Mouse (Mus musculus) neural tube, embryonic 13.5 days (tissue): ENCODE results near the gene Grhl3. TPM values are rescaled to one million over a fixed set of nuclear protein-coding genes. Genes with fewer than 3 reads are reported as not detected.

Experiments
- ATAC-seq: fragments of 200-750 bp; cut with Nextera tagmentation; 2 replicates; pipeline ENCODE4 v1.8.0; 2017; ENCODE audit warnings: low read depth, mild to moderate bottlenecking, moderate TSS enrichment, moderate library complexity
- H3K27ac ChIP-seq: fragments of 300-500 bp; sonication (generic); replicated peaks from 2 replicates; pipeline ENCODE4 v1.5.1; 2015; ENCODE audit warnings: moderate library complexity, mild to moderate bottlenecking, inconsistent platforms
- H3K27me3 ChIP-seq: fragments of 300-500 bp; sonication (generic); 2 replicates; pipeline ENCODE4 v1.6.1; 2015; ENCODE audit warnings: mild to moderate bottlenecking, inconsistent platforms
- H3K36me3 ChIP-seq: fragments of 300-500 bp; sonication (generic); 2 replicates; pipeline ENCODE4 v1.6.1; 2015; ENCODE audit warnings: mild to moderate bottlenecking, inconsistent platforms
- H3K4me1 ChIP-seq: fragments of 300-500 bp; sonication (generic); replicated peaks from 2 replicates; pipeline ENCODE4 v1.6.1; 2015; ENCODE audit warnings: inconsistent platforms
- H3K4me2 ChIP-seq: fragments of 300-500 bp; sonication (generic); 2 replicates; pipeline ENCODE4 v1.6.1; 2015; ENCODE audit warnings: inconsistent platforms, mild to moderate bottlenecking, moderate library complexity
- H3K4me3 ChIP-seq: fragments of 300-500 bp; sonication (generic); 2 replicates; pipeline ENCODE4 v1.5.1; 2015; ENCODE audit warnings: mild to moderate bottlenecking, inconsistent platforms
- H3K9ac ChIP-seq: fragments of 300-500 bp; sonication (generic); 2 replicates; pipeline ENCODE4 v1.6.1; 2015; ENCODE audit warnings: moderate library complexity, mild to moderate bottlenecking, inconsistent platforms
- H3K9me3 ChIP-seq: fragments of 300-500 bp; sonication (generic); 2 replicates; pipeline ENCODE4 v1.6.1; 2016; ENCODE audit warnings: inconsistent platforms
- WGBS: fragments of 180-500 bp; shearing (Covaris S2); methylation state at CpG from one replicate; pipeline ENCODE4 v1.1.7; 2015; 5-methylcytosine and 5-hydroxymethylcytosine counted together
- microRNA-seq: library from miRNA; unstranded; fragments of <30 nt; microRNA quantifications from one replicate; pipeline ENCODE4, GENCODE M21; 2016
- polyA plus RNA-seq: library from polyadenylated mRNA; unstranded; fragments of >200 nt; fragmentation: Nextera tagmentation; extraction: Ambion mirVana; gene quantifications from 2 replicates; pipeline ENCODE4 v1.2.1, GENCODE M21; 2015

The Grhl3 gene
- polyA plus RNA-seq, 1 experiment from 2014 or later: 0.50 TPM

GRCm38 (mm10) chr4:135498136-135498535, 75.3 kb downstream of the Grhl3 start:
- no peaks in the 10 kb centered on the region for H3K36me3 ChIP-seq
- no peak overlapping the region for H3K9ac ChIP-seq
- no peak overlapping the region for H3K27ac ChIP-seq
- H3K4me1 ChIP-seq: peaks cover 22% of the 10 kb centered on the region
- 83% methylated on average over 6 of the region's 6 CpGs for WGBS
- H3K27me3 ChIP-seq: peaks cover 6% of the 10 kb centered on the region; the same call in 1 of the 2 replicates
- no peak overlapping the region for H3K4me2 ChIP-seq
- ATAC-seq: no peak
- peaks cover 11% of the 10 kb centered on the region for H3K9me3 ChIP-seq
- no peak overlapping the region for H3K4me3 ChIP-seq

GRCm38 (mm10) chr4:135495810-135496209, 77.6 kb downstream of the Grhl3 start:
- Histone ChIP-seq H3K27ac (no peak overlapping the region), H3K36me3 (peaks cover under 1% of the 10 kb centered on the region; the same call in 1 of the 2 replicates), H3K4me1 (peaks cover 25% of the 10 kb centered on the region), H3K27me3 (peaks cover 6% of the 10 kb centered on the region), H3K9me3 (peaks cover 8% of the 10 kb centered on the region), H3K9ac (no peak overlapping the region), H3K4me2 (peak overlapping the region; percentile 97), H3K4me3 (0 out of 2 replicates have a peak overlapping the region, but pooled peaks have one; percentile 71)
- 13% methylated on average over 18 of the region's 18 CpGs for WGBS
- no peak for ATAC-seq

- ATAC-seq: no peak
- H3K27ac ChIP-seq: no peak overlapping the region
- peaks cover 5% of the 10 kb centered on the region; the same call in 1 of the 2 replicates for H3K36me3 ChIP-seq
- H3K27me3 ChIP-seq: peaks cover 6% of the 10 kb centered on the region
- H3K4me1 ChIP-seq: peaks cover 25% of the 10 kb centered on the region
- H3K4me3 ChIP-seq: peak overlapping the region; percentile 71
- WGBS: 19% methylated on average over 9 of the region's 9 CpGs
- H3K9me3 ChIP-seq: peaks cover 4% of the 10 kb centered on the region
- H3K9ac ChIP-seq: peak overlapping the region; percentile 71; the same call in 1 of the 2 replicates
- peak overlapping the region; percentile 97 for H3K4me2 ChIP-seq
Observed at GRCm38 (mm10) chr4:135495397-135495791, 78.0 kb downstream of the Grhl3 start.

GRCm38 (mm10) chr4:135494521-135495396, 78.7 kb downstream of the Grhl3 start, which contains the start of the genes Stpg1 and Nipal3:
TSS of gene Stpg1 (plus strand) at chr4:135494790.
TSS of gene Nipal3 (minus strand) at chr4:135495038.
- Histone ChIP-seq H3K9ac (peak within 1 kb of the TSS; percentile 71), H3K9me3 (no peaks in the 10 kb centered on the region), H3K27ac (peak within 1 kb of the TSS; percentile 49; the same call in 1 of the 2 replicates), H3K4me1 (peaks cover 25% of the 10 kb centered on the region), H3K4me3 (peak within 1 kb of the TSS; percentile 71), H3K36me3 (peaks cover 11% of the 10 kb centered on the region; the same call in 1 of the 2 replicates), H3K4me2 (peak within 1 kb of the TSS; percentile 97), H3K27me3 (peaks cover 6% of the 10 kb centered on the region)
- ATAC-seq: peak; percentile 98
- WGBS: under 1% methylated on average over 53 of the region's 53 CpGs

GRCm38 (mm10) chr4:135493691-135494520, 79.5 kb downstream of the Grhl3 start:
- WGBS: under 1% methylated on average over 33 of the region's 33 CpGs
- H3K9ac ChIP-seq: peak overlapping the region; percentile 71
- peak overlapping the region; percentile 71 for H3K4me3 ChIP-seq
- H3K36me3 ChIP-seq: peaks cover 20% of the 10 kb centered on the region
- H3K4me2 ChIP-seq: peak overlapping the region; percentile 97
- H3K27me3 ChIP-seq: peaks cover 6% of the 10 kb centered on the region
- peak overlapping the region; percentile 49; the same call in 1 of the 2 replicates for H3K27ac ChIP-seq
- peak; percentile 12; the same call in 1 of the 2 replicates for ATAC-seq
- H3K4me1 ChIP-seq: peaks cover 25% of the 10 kb centered on the region
- no peaks in the 10 kb centered on the region for H3K9me3 ChIP-seq

GRCm38 (mm10) chr4:135493271-135493670, 80.2 kb downstream of the Grhl3 start:
- Histone ChIP-seq H3K9ac (peak overlapping the region; percentile 71), H3K27me3 (peaks cover 6% of the 10 kb centered on the region), H3K4me1 (peaks cover 25% of the 10 kb centered on the region), H3K27ac (peak overlapping the region; percentile 49; the same call in 1 of the 2 replicates), H3K4me2 (peak overlapping the region; percentile 97), H3K4me3 (peak overlapping the region; percentile 71), H3K9me3 (no peaks in the 10 kb centered on the region), H3K36me3 (peaks cover 24% of the 10 kb centered on the region)
- peak; percentile 3; the same call in 1 of the 2 replicates for ATAC-seq
- 50% methylated on average over 4 of the region's 4 CpGs for WGBS

Small RNA genes lying within 50 kb of the gene (microRNA-seq; reads per million reads assigned to microRNA genes)
- not detected for gene Gm25317

Other genes with a start within 250 kb of the Grhl3 start
- gene Srrm1, start 220.3 kb downstream of the Grhl3 start, polyA plus RNA-seq: 195 and 229 TPM in 2 replicates
- gene Ncmap, start 175.4 kb downstream of the Grhl3 start, polyA plus RNA-seq: 1.6 and 1.7 TPM in 2 replicates
- gene Rcan3, start 139.8 kb downstream of the Grhl3 start, polyA plus RNA-seq: 29.2 and 30.3 TPM in 2 replicates
- gene Stpg1, start 78.8 kb downstream of the Grhl3 start, polyA plus RNA-seq: 0.31 and 0.62 TPM in 2 replicates
- 5.1 and 8.9 TPM in 2 replicates for gene Nipal3, start 78.6 kb downstream of the Grhl3 start, polyA plus RNA-seq
- 0.08 and 0.39 TPM in 2 replicates for gene Ifnlr1, start 112.7 kb upstream of the Grhl3 start, polyA plus RNA-seq
- not detected in 2 replicates for gene Il22ra1, start 154.5 kb upstream of the Grhl3 start, polyA plus RNA-seq
- 0.33 and 0.83 TPM in 2 replicates for gene Myom3, start 186.1 kb upstream of the Grhl3 start, polyA plus RNA-seq